Mouse (Mus musculus): ENCODE data around the gene Pgr15l.

Gene Pgr15l

DNA sequence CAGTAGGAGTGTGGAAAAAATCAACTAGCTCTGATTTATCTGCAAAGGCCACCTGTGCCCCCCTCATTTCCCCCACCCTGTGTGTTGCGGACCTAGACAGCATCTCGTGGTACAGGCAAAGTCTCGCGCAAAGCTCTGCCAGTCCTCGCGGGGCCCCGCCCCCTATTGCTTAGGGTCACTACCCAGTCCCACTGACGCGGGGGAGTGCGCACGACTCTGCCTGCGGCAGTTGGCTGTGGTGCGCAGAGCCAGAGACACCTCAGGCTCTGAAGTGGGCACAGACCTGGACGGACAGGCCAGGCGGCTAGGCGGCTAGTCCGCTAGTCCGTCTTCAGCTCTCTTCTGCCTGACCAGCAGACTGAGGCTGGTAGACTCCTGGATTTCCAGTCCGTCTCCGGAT is at the start of gene Pgr15l:
Gene Pgr15l (plus strand): TSS at position 228 of the 400 bp plus-strand sequence.
- DNase-seq (ENCODE audit: low spot score), result peak; percentile 4

GRCm38 (mm10) chrX:97027540-97027939 is 44.9 kb upstream of the Pgr15l start:
- no peak for DNase-seq (ENCODE audit: low spot score)

DNA sequence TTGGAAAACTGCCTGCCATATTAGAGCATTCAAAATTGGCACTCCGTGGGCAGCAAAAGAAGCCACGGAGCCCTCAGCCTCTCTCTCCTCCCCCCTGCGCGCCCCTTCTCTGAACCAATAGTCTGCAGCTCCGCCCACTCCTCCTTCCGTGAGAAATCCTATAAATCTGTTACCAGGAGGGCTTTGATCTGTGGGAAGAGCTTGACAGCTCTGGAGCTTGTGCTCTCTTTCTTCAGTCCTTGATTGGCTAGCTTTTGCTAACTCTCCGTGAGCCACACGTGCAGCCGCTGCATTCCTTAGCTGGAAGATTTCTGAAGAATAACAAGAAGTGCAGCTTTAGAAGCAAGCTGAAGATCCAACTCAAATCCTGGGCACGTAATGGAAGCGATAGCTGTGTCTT is 2.6 kb upstream of the Pgr15l start:
- peak; percentile 3 for DNase-seq (ENCODE audit: low spot score)

All from testis, postnatal 14 days (tissue).